Mouse (Mus musculus) large intestine, adult 2 months (tissue): ENCODE results near the gene Dync1li1. TPM values are rescaled to one million over a fixed set of nuclear protein-coding genes. Genes with fewer than 3 reads are reported as not detected.
"Not testable (repeated sequence)": the region's sequence is repeated elsewhere in the genome, so short reads cannot be mapped to it uniquely, and the experiment has no call there.

ENCODE experiments used
- DNase-seq: peaks from one replicate; pipeline ENCODE4 v3.0.0-alpha.2; 2012; ENCODE audit warnings: low read depth, low spot score
- WGBS: fragments of 180-500 bp; shearing (Covaris S2); methylation state at CpG from one replicate; pipeline ENCODE4 v1.1.7; 2018; 5-methylcytosine and 5-hydroxymethylcytosine counted together
- polyA plus RNA-seq: library from polyadenylated mRNA; depleted of rRNA; stranded (reverse); fragments of >200 nt; gene quantifications from 2 replicates; pipeline ENCODE4 v1.2.3, GENCODE M21; 2012

Gene Dync1li1
- polyA plus RNA-seq, 1 experiment: 15.3 TPM

- 7% methylated on average over 24 of the region's 24 CpGs for WGBS
- DNase-seq: no peak
Measured at GRCm38 (mm10) chr9:114672703-114673561, 15.7 kb upstream of the Dync1li1 start.

GRCm38 (mm10) chr9:114673626-114674025 is 15.0 kb upstream of the Dync1li1 start:
- 43% methylated on average over 2 of the region's 2 CpGs for WGBS
- DNase-seq: no peak

GRCm38 (mm10) chr9:114678576-114678975 is 10.0 kb upstream of the Dync1li1 start:
- DNase-seq: no peak

GRCm38 (mm10) chr9:114679944-114680343 is 8.6 kb upstream of the Dync1li1 start:
- WGBS: 79% methylated on average over 5 of the region's 5 CpGs
- DNase-seq: no peak

More at GRCm38 (mm10) chr9:114678576-114678975, 10.0 kb upstream of the Dync1li1 start:
- 85% methylated on average over 5 of the region's 5 CpGs for WGBS

GRCm38 (mm10) chr9:114680531-114680930 is 8.1 kb upstream of the Dync1li1 start:
- 81% methylated on average over 6 of the region's 6 CpGs for WGBS
- no peak for DNase-seq

- DNase-seq: no peak
- 76% methylated on average over 4 of the region's 4 CpGs for WGBS
Measured at GRCm38 (mm10) chr9:114682193-114682592, 6.4 kb upstream of the Dync1li1 start.

- no peak for DNase-seq
- WGBS: 81% methylated on average over 7 of the region's 7 CpGs
Measured at GRCm38 (mm10) chr9:114686245-114686644, 2.3 kb upstream of the Dync1li1 start.

GRCm38 (mm10) chr9:114687639-114688038 is 951 bp upstream of the Dync1li1 start:
- no peak for DNase-seq
- WGBS: 80% methylated on average over 13 of the region's 13 CpGs

GRCm38 (mm10) chr9:114688953-114689407 is 390 bp downstream of the Dync1li1 start:
- peak; percentile 7 for DNase-seq
- under 1% methylated on average over 50 of the region's 50 CpGs for WGBS

- WGBS: 18% methylated on average over 10 of the region's 10 CpGs
- no peak for DNase-seq
Measured at GRCm38 (mm10) chr9:114690119-114690601, 1.6 kb downstream of the Dync1li1 start.

- DNase-seq: no peak
Measured at GRCm38 (mm10) chr9:114691112-114691511, 2.5 kb downstream of the Dync1li1 start.

- WGBS: 94% methylated on average over 8 of the region's 8 CpGs
- not testable (repeated sequence) for DNase-seq
Measured at GRCm38 (mm10) chr9:114695662-114696061, 7.1 kb downstream of the Dync1li1 start.

GRCm38 (mm10) chr9:114697072-114697471 is 8.5 kb downstream of the Dync1li1 start:
- WGBS: 90% methylated on average over 4 of the region's 4 CpGs

GRCm38 (mm10) chr9:114697926-114698325 is 9.3 kb downstream of the Dync1li1 start:
- DNase-seq: no peak
- WGBS: 91% methylated on average over 5 of the region's 5 CpGs

More at GRCm38 (mm10) chr9:114697072-114697471, 8.5 kb downstream of the Dync1li1 start:
- no peak for DNase-seq

- WGBS: 66% methylated on average over 6 of the region's 6 CpGs
Measured at GRCm38 (mm10) chr9:114699262-114699661, 10.7 kb downstream of the Dync1li1 start.

GRCm38 (mm10) chr9:114699882-114700665 is 11.5 kb downstream of the Dync1li1 start:
- WGBS: 90% methylated on average over 16 of the region's 16 CpGs
- DNase-seq: no peak

More at GRCm38 (mm10) chr9:114699262-114699661, 10.7 kb downstream of the Dync1li1 start:
- no peak for DNase-seq

GRCm38 (mm10) chr9:114701031-114701430 is 12.4 kb downstream of the Dync1li1 start:
- no peak for DNase-seq
- 69% methylated on average over 2 of the region's 2 CpGs for WGBS

- 70% methylated on average over 4 of the region's 4 CpGs for WGBS
- DNase-seq: no peak
Measured at GRCm38 (mm10) chr9:114701921-114702320, 13.3 kb downstream of the Dync1li1 start.

- DNase-seq: no peak
- 96% methylated on average over 4 of the region's 4 CpGs for WGBS
Measured at GRCm38 (mm10) chr9:114707805-114708204, 19.2 kb downstream of the Dync1li1 start.

GRCm38 (mm10) chr9:114710345-114710744 is 21.8 kb downstream of the Dync1li1 start:
- no peak for DNase-seq
- WGBS: 80% methylated on average over 7 of the region's 7 CpGs
